Comparison of ENCODE assay signal across 9 mouse cellular contexts in genomic region chr5:133106691-133107354, GRCm38 (mm10).
DNase-seq lines count a peak whose midpoint lies in the region; ATAC-seq and TF ChIP-seq lines count a peak whose summit lies in the region.
"Had no signal": no experiment of that assay in that cellular context is flagged by ENCODE, and none has a peak within 500 bp of the region (broad histone marks: within the 10 kb centered on the region; RNA-seq: fewer than 3 reads in every experiment).

No protein-coding gene starts in this region.

- 0 out of 2 replicates have a peak overlapping the region, but pooled peaks have one; percentile 45 for H3K27ac ChIP-seq in hindbrain, embryonic 14.5 days
- H3K27ac ChIP-seq in lung, postnatal 0 days (ENCODE audit: low read length) = no peak overlapping the region
- H3K27ac ChIP-seq in thymus, adult 2 months (ENCODE audit: control insufficient read depth, insufficient read depth, low read length) = no peak overlapping the region
- H3K27ac ChIP-seq: layer of hippocampus, adult 2 months had no signal

- 20% methylated on average over 8 of the region's 8 CpGs for WGBS in hindbrain, embryonic 14.5 days
- 25% methylated on average over 8 of the region's 8 CpGs for WGBS in lung, postnatal 0 days
- 61% methylated on average over 8 of the region's 8 CpGs for WGBS in thymus, adult 2 months

- 0 out of 2 replicates have a peak overlapping the region, but pooled peaks have one; percentile 13 for H3K4me2 ChIP-seq in hindbrain, embryonic 14.5 days (replicated peaks)
- no peak overlapping the region for H3K4me2 ChIP-seq in lung, postnatal 0 days (replicated peaks; ENCODE audit: low read depth, low read length)

- TF ChIP-seq CTCF in lung, postnatal 0 days (IDR thresholded peaks at IDR 0.05) = no peak
- no peak for TF ChIP-seq CTCF in thymus, adult 2 months (IDR thresholded peaks at IDR 0.05; ENCODE audit: borderline replicate concordance, control insufficient read depth, extremely low read depth, insufficient read depth, low read length, poor library complexity)

- no peaks in the 10 kb centered on the region for H3K9me3 ChIP-seq in hindbrain, embryonic 14.5 days (ENCODE audit: control insufficient read depth, low read length)
- H3K9me3 ChIP-seq in lung, postnatal 0 days (ENCODE audit: low read length) = no peaks in the 10 kb centered on the region

- H3K9ac ChIP-seq in hindbrain, embryonic 14.5 days = no peak overlapping the region
- H3K9ac ChIP-seq in lung, postnatal 0 days (replicated peaks; ENCODE audit: low read depth) = no peak overlapping the region

- no peaks in the 10 kb centered on the region for H3K27me3 ChIP-seq in hindbrain, embryonic 14.5 days (ENCODE audit: control insufficient read depth, insufficient read depth, low read length)
- no peaks in the 10 kb centered on the region for H3K27me3 ChIP-seq in lung, postnatal 0 days (replicated peaks; ENCODE audit: insufficient read depth, low read length)
- no peaks in the 10 kb centered on the region for H3K27me3 ChIP-seq in thymus, adult 2 months (ENCODE audit: control insufficient read depth, insufficient read depth, low read length)

- H3K4me3 ChIP-seq in hindbrain, embryonic 14.5 days (replicated peaks; ENCODE audit: low read length) = no peak overlapping the region
- no peak overlapping the region for H3K4me3 ChIP-seq in lung, postnatal 0 days (ENCODE audit: low read depth, low read length)
- no peak overlapping the region for H3K4me3 ChIP-seq in thymus, adult 2 months (ENCODE audit: control insufficient read depth, insufficient read depth, low read length)
- H3K4me3 ChIP-seq: layer of hippocampus, adult 2 months had no signal

- TF ChIP-seq EP300 in lung, postnatal 0 days (IDR thresholded peaks at IDR 0.05) = peak; percentile 60

- peak; percentile 64 to 67 for DNase-seq in cerebellum, postnatal 10 days
- no peak for DNase-seq in cerebellum, adult 11-12 months
- peak; percentile 6 for DNase-seq in urinary bladder, postnatal 25 days (ENCODE audit: low spot score)
- no peak for DNase-seq in urinary bladder, postnatal 4 days (ENCODE audit: low spot score in 2 of 2)
- peak; percentile 82 for DNase-seq in hindbrain, embryonic 14.5 days (ENCODE audit: low spot score)
- peak; percentile 73 for DNase-seq in lung, postnatal 0 days (ENCODE audit: low spot score)
- no peak for DNase-seq in thymus, adult 2 months
- no peak for DNase-seq in spleen, postnatal 10 days (ENCODE audit: low spot score in 2 of 2)

- peaks cover 6% of the 10 kb centered on the region; the same call in 1 of the 2 replicates for H3K4me1 ChIP-seq in hindbrain, embryonic 14.5 days (replicated peaks; ENCODE audit: control insufficient read depth, insufficient read depth, low read length)
- H3K4me1 ChIP-seq in lung, postnatal 0 days (ENCODE audit: insufficient read depth, low read depth, low read length) = no peaks in the 10 kb centered on the region
- no peaks in the 10 kb centered on the region for H3K4me1 ChIP-seq in thymus, adult 2 months (replicated peaks; ENCODE audit: control insufficient read depth, insufficient read depth, low read length)

- peak; percentile 79; the same call in 1 of the 2 replicates for ATAC-seq in hindbrain, embryonic 14.5 days (ENCODE audit: low FRiP score)
- peak; percentile 76 for ATAC-seq in lung, postnatal 0 days

- no peaks in the 10 kb centered on the region for H3K36me3 ChIP-seq in hindbrain, embryonic 14.5 days (replicated peaks; ENCODE audit: control insufficient read depth, insufficient read depth)
- no peaks in the 10 kb centered on the region for H3K36me3 ChIP-seq in lung, postnatal 0 days (ENCODE audit: insufficient read depth, low read length)
- no peaks in the 10 kb centered on the region for H3K36me3 ChIP-seq in thymus, adult 2 months (ENCODE audit: control insufficient read depth, insufficient read depth, low read length)

- no peak for TF ChIP-seq POLR2A in thymus, adult 2 months (IDR thresholded peaks at IDR 0.05; ENCODE audit: control insufficient read depth, extremely low read depth, insufficient read depth, low read length, poor library complexity)

Comparison
In these comparisons a context has a peak if more than half of its experiments do, and no peak if none do; other contexts are left out.
1. DNase-seq: peak in cerebellum, postnatal 10 days (2 of 2), urinary bladder, postnatal 25 days (single experiment), hindbrain, embryonic 14.5 days (single experiment) and lung, postnatal 0 days (single experiment); none in cerebellum, adult 11-12 months (single experiment), urinary bladder, postnatal 4 days (0 of 2), thymus, adult 2 months (single experiment) and spleen, postnatal 10 days (0 of 2).